Mouse (Mus musculus): ENCODE results near the gene Ctss. TPM values are rescaled to one million over a fixed set of nuclear protein-coding genes. Genes with fewer than 3 reads are reported as not detected.
A peak's percentile ranks its signal among the peaks of the same experiment; 100 is the strongest.

Gene Ctss
- 5.0 and 7.3 TPM in 2 replicates for polyA plus RNA-seq (2012; rRNA removed)

DNA sequence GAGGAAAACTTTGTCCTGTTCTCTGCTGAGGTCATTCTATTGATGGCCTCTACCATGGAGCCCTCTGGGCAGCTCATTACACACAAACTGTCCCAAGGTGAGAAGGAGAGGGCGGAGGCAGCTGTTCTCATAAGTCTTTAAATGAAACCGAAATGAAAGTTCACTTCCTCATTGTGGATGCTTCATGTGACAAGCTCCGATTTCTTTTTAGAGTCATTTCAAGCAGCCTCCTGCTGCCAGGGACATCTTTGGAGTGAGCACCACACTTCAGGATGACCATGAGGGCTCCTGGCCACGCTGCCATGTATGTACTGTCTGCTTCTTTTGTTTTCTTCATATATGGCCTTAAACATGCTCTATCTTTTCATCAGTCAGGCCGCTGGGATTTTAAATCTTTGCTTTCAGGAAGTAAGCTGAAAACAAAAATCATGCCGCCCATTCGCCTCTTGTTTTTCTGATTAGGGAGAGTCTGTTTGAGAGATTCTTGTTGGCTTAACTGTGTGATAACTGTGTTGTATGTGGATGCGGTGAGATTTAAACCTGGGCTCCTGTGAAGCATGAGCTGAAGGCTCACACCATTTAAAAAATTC lies at the start of gene Ctss:
Gene Ctss, plus strand, starts transcription at position 165 of the 590 bp plus-strand sequence.
- no peak for DNase-seq (ENCODE audit: low read depth)
- TF ChIP-seq CTCF (IDR thresholded peaks at IDR 0.05; ENCODE audit: borderline replicate concordance, extremely low read depth, insufficient read depth, insufficient read length) (no peak), POLR2A (IDR thresholded peaks at IDR 0.05; ENCODE audit: borderline replicate concordance, extremely low read depth, insufficient read depth, insufficient read length, poor library complexity, severe bottlenecking) (no peak)

GRCm38 (mm10) chr3:95478966-95479365 lies 47.6 kb upstream of the Ctss start:
- TF ChIP-seq POLR2A (IDR thresholded peaks at IDR 0.05; ENCODE audit: borderline replicate concordance, extremely low read depth, insufficient read depth, insufficient read length, poor library complexity, severe bottlenecking): no peak
- TF ChIP-seq CTCF (IDR thresholded peaks at IDR 0.05; ENCODE audit: borderline replicate concordance, extremely low read depth, insufficient read depth, insufficient read length): no peak
- DNase-seq (ENCODE audit: low read depth): no peak

- no peak for DNase-seq (ENCODE audit: low read depth)
- TF ChIP-seq CTCF (IDR thresholded peaks at IDR 0.05; ENCODE audit: borderline replicate concordance, extremely low read depth, insufficient read depth, insufficient read length) (no peak), POLR2A (IDR thresholded peaks at IDR 0.05; ENCODE audit: borderline replicate concordance, extremely low read depth, insufficient read depth, insufficient read length, poor library complexity, severe bottlenecking) (no peak)
These were observed 40.2 kb upstream of the Ctss start for GRCm38 (mm10) chr3:95486421-95486820.

- TF ChIP-seq POLR2A (IDR thresholded peaks at IDR 0.05; ENCODE audit: borderline replicate concordance, extremely low read depth, insufficient read depth, insufficient read length, poor library complexity, severe bottlenecking): no peak
- no peak for TF ChIP-seq CTCF (IDR thresholded peaks at IDR 0.05; ENCODE audit: borderline replicate concordance, extremely low read depth, insufficient read depth, insufficient read length)
- no peak for DNase-seq (ENCODE audit: low read depth)
These were observed 37.9 kb upstream of the Ctss start for GRCm38 (mm10) chr3:95488679-95489078.

DNA sequence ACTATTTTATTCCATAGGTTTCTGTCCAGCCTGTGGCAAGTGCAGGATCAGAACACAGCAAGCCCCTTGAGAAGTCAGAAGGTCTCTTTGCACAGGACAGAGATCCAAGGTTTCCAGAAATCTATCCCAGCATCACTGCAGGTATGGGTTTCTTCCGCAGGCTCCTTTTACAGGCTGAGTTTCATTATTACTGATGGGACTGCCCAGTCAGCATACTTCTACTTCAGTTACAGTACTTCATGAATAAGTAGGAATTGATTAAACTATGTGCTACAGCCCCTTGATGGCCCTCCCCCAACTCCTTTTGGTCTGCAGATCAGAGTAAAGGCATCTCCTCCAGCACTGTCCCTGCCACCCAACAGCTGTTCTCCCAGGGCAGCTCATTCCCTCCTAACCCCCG lies 36.3 kb upstream of the Ctss start:
- no peak for TF ChIP-seq POLR2A (IDR thresholded peaks at IDR 0.05; ENCODE audit: borderline replicate concordance, extremely low read depth, insufficient read depth, insufficient read length, poor library complexity, severe bottlenecking)
- TF ChIP-seq CTCF (IDR thresholded peaks at IDR 0.05; ENCODE audit: borderline replicate concordance, extremely low read depth, insufficient read depth, insufficient read length): no peak
- DNase-seq (ENCODE audit: low read depth): no peak

DNA sequence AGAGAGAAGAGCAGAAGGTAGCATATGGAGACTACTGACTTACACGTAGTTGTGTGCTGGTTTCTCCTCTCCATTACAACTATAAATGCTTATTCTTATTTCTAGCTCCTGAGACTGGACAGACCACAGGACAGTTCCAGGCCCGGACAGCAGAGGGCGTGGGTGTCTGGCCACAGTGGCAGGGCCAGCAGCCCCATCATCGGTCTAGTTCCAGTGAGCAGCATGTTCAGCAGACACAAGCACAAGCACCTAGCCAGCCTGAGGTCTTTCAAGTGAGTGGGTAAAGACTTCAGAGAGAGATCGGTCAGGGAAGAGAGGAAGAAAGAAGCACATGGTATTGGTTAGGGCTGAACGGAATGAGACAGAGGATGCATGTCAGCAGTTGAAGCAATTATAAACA lies 32.2 kb upstream of the Ctss start:
- TF ChIP-seq CTCF (IDR thresholded peaks at IDR 0.05; ENCODE audit: borderline replicate concordance, extremely low read depth, insufficient read depth, insufficient read length) (peak; percentile 62; the same call in 1 of the 2 replicates), POLR2A (IDR thresholded peaks at IDR 0.05; ENCODE audit: borderline replicate concordance, extremely low read depth, insufficient read depth, insufficient read length, poor library complexity, severe bottlenecking) (no peak)
- DNase-seq (ENCODE audit: low read depth): peak; percentile 8

DNA sequence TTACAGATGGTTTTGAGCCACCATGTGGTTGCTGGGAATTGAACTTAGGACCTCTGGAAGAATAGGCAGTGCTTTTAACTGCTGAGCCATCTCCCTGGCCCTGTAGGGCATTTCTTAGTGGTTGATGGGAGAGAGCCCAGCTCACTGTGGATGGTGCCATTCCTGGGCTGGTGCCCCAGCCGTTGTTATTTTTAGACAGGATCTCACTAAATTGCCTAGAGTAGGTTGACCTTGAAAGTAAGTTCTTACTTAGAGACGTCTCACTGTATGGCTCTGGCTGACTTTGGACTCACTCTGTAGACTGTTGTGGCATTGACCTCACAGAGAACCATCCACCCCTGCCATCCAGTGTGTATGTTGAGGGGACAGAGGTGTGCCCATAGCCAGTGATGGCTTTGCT lies 28.4 kb upstream of the Ctss start:
- DNase-seq (ENCODE audit: low read depth): no peak
- TF ChIP-seq CTCF (IDR thresholded peaks at IDR 0.05; ENCODE audit: borderline replicate concordance, extremely low read depth, insufficient read depth, insufficient read length) (no peak), POLR2A (IDR thresholded peaks at IDR 0.05; ENCODE audit: borderline replicate concordance, extremely low read depth, insufficient read depth, insufficient read length, poor library complexity, severe bottlenecking) (no peak)

- DNase-seq (ENCODE audit: low read depth): peak; percentile 2
- no peak for TF ChIP-seq POLR2A (IDR thresholded peaks at IDR 0.05; ENCODE audit: borderline replicate concordance, extremely low read depth, insufficient read depth, insufficient read length, poor library complexity, severe bottlenecking)
- no peak for TF ChIP-seq CTCF (IDR thresholded peaks at IDR 0.05; ENCODE audit: borderline replicate concordance, extremely low read depth, insufficient read depth, insufficient read length)
These were observed 27.6 kb upstream of the Ctss start, which contains the start of gene Ctsk for GRCm38 (mm10) chr3:95499024-95499423. TSS of gene Ctsk (plus strand) at chr3:95499256.

- DNase-seq (ENCODE audit: low read depth): no peak
- TF ChIP-seq CTCF (IDR thresholded peaks at IDR 0.05; ENCODE audit: borderline replicate concordance, extremely low read depth, insufficient read depth, insufficient read length) (no peak), POLR2A (IDR thresholded peaks at IDR 0.05; ENCODE audit: borderline replicate concordance, extremely low read depth, insufficient read depth, insufficient read length, poor library complexity, severe bottlenecking) (no peak)
These were observed 27.0 kb upstream of the Ctss start for GRCm38 (mm10) chr3:95499496-95500140.

GRCm38 (mm10) chr3:95502312-95502711 lies 24.3 kb upstream of the Ctss start:
- TF ChIP-seq POLR2A (IDR thresholded peaks at IDR 0.05; ENCODE audit: borderline replicate concordance, extremely low read depth, insufficient read depth, insufficient read length, poor library complexity, severe bottlenecking) (no peak), CTCF (IDR thresholded peaks at IDR 0.05; ENCODE audit: borderline replicate concordance, extremely low read depth, insufficient read depth, insufficient read length) (no peak)
- DNase-seq (ENCODE audit: low read depth): peak; percentile 2

- no peak for TF ChIP-seq POLR2A (IDR thresholded peaks at IDR 0.05; ENCODE audit: borderline replicate concordance, extremely low read depth, insufficient read depth, insufficient read length, poor library complexity, severe bottlenecking)
- no peak for TF ChIP-seq CTCF (IDR thresholded peaks at IDR 0.05; ENCODE audit: borderline replicate concordance, extremely low read depth, insufficient read depth, insufficient read length)
- no peak for DNase-seq (ENCODE audit: low read depth)
These were observed 17.2 kb upstream of the Ctss start for GRCm38 (mm10) chr3:95509348-95509747.
